Mouse (Mus musculus) brown adipose tissue, adult 24 weeks (tissue): ENCODE data around the gene Rab36. TPM values are rescaled to one million over a fixed set of nuclear protein-coding genes. Genes with fewer than 3 reads are reported as not detected.
"Not testable (repeated sequence)": the region's sequence is repeated elsewhere in the genome, so short reads cannot be mapped to it uniquely, and the experiment has no call there.

ENCODE experiments used
- H3K27ac ChIP-seq: fragments of 200-500 bp; replicated peaks from 2 replicates; pipeline ENCODE4 v1.5.1; 2012; ENCODE audit warnings: low read depth, mild to moderate bottlenecking, low read length
- H3K4me1 ChIP-seq: fragments of 200-500 bp; 2 replicates; pipeline ENCODE4 v1.6.1; 2012; ENCODE audit warnings: low read length, mixed read lengths; ENCODE audit not compliant: control insufficient read depth, insufficient read depth, insufficient read length
- H3K4me3 ChIP-seq: fragments of 200-500 bp; 2 replicates; pipeline ENCODE4 v1.5.1; 2012; ENCODE audit warnings: low read depth, mild to moderate bottlenecking, low read length, moderate library complexity; ENCODE audit not compliant: insufficient read depth
- polyA plus RNA-seq: library from polyadenylated mRNA; stranded (reverse); fragments of >200 nt; gene quantifications from 2 replicates; pipeline ENCODE4 v1.2.4, GENCODE M21; 2012; ENCODE audit not compliant: missing spikeins, insufficient read depth, insufficient read length

Gene Rab36
- polyA plus RNA-seq, 1 experiment = not detected

DNA sequence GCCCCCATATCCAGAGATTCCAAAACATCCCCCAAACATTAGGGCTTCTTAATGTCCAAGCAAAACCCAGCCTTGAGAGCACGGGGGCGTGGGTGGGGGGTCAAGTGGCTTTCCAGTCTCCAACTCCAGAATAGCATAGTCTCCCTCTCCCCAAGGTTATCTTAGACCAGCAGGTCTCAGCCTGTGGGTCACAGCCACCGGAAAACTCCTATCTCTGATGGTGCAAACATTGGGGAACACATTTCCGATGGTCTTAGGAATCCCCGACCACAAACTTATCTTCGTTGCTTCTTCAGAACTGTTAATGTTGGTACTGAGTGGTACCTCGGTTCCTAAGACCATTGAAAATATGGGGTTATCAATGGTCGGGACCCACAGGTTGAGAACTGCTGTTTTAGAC lies 8.1 kb upstream of the Rab36 start:
- H3K4me3 ChIP-seq = no peak overlapping the region
- no peak overlapping the region for H3K27ac ChIP-seq
- H3K4me1 ChIP-seq = peaks cover 6% of the 10 kb centered on the region

GRCm38 (mm10) chr10:75029677-75030076 lies 7.2 kb upstream of the Rab36 start:
- H3K27ac ChIP-seq = no peak overlapping the region
- H3K4me1 ChIP-seq = peaks cover 6% of the 10 kb centered on the region
- no peak overlapping the region for H3K4me3 ChIP-seq

DNA sequence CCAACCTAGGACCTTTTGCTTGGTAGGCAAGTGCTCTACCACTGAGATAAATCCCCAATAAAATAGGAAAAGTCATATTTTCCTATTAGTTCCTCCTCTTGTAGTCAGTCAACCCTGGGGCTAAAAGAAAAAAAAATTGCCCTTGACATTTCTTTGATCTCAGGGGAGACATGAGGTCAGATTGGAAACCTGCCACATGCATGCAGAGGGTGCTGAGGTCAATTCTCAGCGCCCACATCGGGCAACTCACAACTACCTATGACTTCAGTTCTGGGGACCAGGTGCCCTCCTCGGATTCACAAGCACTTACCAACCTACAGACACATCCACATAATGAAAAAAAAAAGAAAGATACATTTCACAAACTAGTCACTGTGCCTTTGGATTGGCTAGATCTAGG lies 6.6 kb upstream of the Rab36 start:
- Histone ChIP-seq H3K27ac (no peak overlapping the region), H3K4me1 (peaks cover 6% of the 10 kb centered on the region), H3K4me3 (no peak overlapping the region)

DNA sequence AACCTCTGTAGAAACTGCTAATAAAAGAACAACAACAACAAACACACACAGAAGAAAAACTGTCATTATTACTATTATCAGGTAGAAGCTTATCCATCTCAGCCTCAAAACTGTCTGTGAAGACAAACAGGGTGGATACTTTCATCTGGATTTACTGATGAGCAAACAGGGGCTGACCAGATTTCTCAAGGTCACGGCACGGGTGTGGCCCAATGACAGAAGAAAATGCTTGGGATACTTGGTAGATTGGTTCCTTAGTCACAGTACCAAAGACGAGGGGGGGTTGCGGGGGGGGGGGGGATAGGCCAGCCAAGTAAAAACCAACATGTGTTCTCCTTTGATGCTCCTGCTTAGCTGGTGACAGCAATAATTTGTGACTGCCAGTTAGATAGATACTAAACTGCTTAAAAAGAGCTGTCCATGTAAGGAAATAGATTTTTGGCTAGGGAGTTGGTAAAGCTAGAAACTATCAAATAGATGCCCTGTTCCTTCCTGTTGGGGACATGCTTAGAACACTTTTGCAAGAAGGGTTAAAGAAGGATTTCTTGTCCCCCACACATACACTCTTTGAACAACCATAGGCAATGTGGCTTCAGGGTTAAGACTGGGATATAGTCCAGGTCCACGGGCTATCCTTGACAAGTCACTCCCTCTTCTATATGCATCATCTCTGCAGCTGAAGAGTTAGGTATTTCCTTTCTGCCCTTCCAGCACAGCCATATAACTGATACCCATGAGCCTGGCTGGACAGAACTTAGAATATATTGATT lies 5.3 kb upstream of the Rab36 start:
- H3K4me3 ChIP-seq = no peak overlapping the region
- peaks cover 6% of the 10 kb centered on the region for H3K4me1 ChIP-seq
- no peak overlapping the region for H3K27ac ChIP-seq

- no peak within 1 kb of the TSS for H3K27ac ChIP-seq
- peaks cover 6% of the 10 kb centered on the region for H3K4me1 ChIP-seq
- no peak within 1 kb of the TSS for H3K4me3 ChIP-seq
Observed at GRCm38 (mm10) chr10:75032395-75032794, 4.5 kb upstream of the Rab36 start, which contains the start of gene Rsph14. Gene Rsph14, minus strand, starts transcription at chr10:75032586.

- H3K4me3 ChIP-seq, H3K4me1 ChIP-seq, H3K27ac ChIP-seq: not testable (repeated sequence)
Observed at GRCm38 (mm10) chr10:75042060-75042459, 5.2 kb downstream of the Rab36 start.

DNA sequence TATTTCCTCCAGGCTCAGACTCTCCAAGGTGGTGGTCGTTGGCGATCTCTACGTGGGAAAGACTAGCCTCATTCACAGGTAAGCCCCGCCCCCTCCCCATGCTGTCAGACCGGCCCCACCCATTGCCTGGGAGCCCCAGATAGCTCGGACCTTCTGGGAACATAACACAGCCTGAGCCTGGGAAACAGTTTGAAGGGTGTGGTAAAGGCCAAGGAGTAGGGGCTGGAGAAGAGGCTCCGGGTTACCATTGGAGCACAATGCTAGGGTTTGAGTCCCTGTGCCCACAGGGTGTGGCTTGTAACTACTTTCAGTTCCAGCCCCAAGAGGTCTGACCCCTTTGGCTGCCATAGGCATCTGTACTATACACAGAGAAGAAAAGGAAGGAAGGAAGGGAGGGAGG lies 7.6 kb downstream of the Rab36 start:
- Histone ChIP-seq H3K27ac (no peak overlapping the region), H3K4me1 (no peaks in the 10 kb centered on the region), H3K4me3 (no peak overlapping the region)

- H3K4me3 ChIP-seq = no peak overlapping the region
- no peaks in the 10 kb centered on the region for H3K4me1 ChIP-seq
- no peak overlapping the region for H3K27ac ChIP-seq
Observed at GRCm38 (mm10) chr10:75045831-75046230, 9.0 kb downstream of the Rab36 start.

- H3K4me3 ChIP-seq = no peak overlapping the region
Observed at GRCm38 (mm10) chr10:75048711-75049110, 11.9 kb downstream of the Rab36 start.

GRCm38 (mm10) chr10:75051364-75052074 lies 14.7 kb downstream of the Rab36 start:
- H3K4me1 ChIP-seq = no peaks in the 10 kb centered on the region
- no peak overlapping the region for H3K4me3 ChIP-seq

More at GRCm38 (mm10) chr10:75048711-75049110, 11.9 kb downstream of the Rab36 start:
- H3K27ac ChIP-seq = no peak overlapping the region
- no peaks in the 10 kb centered on the region for H3K4me1 ChIP-seq

GRCm38 (mm10) chr10:75052902-75053301 lies 16.0 kb downstream of the Rab36 start:
- H3K27ac ChIP-seq = no peak overlapping the region
- H3K4me3 ChIP-seq = no peak overlapping the region
- no peaks in the 10 kb centered on the region for H3K4me1 ChIP-seq

More at GRCm38 (mm10) chr10:75051364-75052074, 14.7 kb downstream of the Rab36 start:
- H3K27ac ChIP-seq = no peak overlapping the region

DNA sequence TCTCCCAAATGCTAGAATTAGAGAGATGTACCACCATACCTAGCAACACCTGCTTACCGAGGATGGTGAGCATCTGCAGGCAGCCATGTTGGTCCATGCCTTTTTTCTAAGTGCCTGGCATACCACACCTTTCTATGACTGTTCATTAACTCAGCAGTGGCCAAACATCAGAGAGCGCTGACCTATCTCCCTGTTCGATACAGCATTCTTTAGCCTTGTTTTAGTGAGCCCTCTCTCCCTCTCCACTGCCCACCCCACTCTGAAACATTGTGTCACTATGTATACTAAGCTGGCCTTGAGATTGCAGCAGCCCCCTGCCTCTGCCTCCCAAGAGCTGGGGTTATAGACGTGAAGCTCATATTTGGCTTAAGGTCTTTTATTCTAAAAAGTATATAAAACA lies 16.8 kb downstream of the Rab36 start:
- no peak overlapping the region for H3K4me3 ChIP-seq
- H3K27ac ChIP-seq = no peak overlapping the region
- H3K4me1 ChIP-seq = no peaks in the 10 kb centered on the region

DNA sequence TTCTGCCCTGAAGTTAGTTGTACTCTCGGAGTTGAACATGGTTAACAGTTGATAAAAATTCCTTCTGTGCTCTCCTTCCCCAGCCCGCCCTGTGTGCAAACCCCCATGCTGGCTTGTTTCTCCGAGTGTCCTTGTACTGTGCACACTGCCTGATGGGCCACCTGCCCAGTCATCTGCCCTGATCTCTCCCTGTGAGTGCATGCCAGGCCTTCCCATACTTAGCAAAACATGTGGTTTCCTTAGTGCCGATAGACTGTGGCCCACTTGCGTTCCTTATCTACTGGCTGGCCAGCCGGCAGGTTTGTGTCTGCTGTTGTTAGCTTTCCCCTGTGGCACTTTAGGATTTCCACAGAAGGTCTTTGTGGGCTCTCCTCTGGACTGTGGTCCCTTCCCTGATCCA lies 17.3 kb downstream of the Rab36 start:
- no peaks in the 10 kb centered on the region for H3K4me1 ChIP-seq
- no peak overlapping the region for H3K27ac ChIP-seq

DNA sequence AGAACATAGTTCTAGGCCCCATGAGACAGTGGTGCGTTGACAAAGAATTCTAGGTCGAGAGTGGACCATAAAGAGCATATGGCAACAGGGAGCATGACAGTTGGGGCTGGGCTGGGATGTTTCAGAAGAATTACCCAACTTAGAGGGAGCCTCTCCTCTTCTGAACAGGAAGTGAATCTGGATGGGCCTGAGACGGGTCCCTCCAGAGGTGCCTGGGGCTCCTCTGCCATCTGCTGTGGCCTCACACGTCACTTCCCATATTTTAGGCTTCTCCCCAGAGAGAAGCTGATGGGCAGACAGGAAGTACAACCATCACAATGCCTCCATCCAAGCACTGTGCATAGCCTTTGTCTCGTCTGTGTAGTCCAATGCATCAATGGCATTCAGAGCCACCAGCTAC lies 18.8 kb downstream of the Rab36 start:
- Histone ChIP-seq H3K4me3 (no peak overlapping the region), H3K4me1 (no peaks in the 10 kb centered on the region), H3K27ac (no peak overlapping the region)

More for the DNA sequence above, 17.3 kb downstream of the Rab36 start:
- no peak overlapping the region for H3K4me3 ChIP-seq

DNA sequence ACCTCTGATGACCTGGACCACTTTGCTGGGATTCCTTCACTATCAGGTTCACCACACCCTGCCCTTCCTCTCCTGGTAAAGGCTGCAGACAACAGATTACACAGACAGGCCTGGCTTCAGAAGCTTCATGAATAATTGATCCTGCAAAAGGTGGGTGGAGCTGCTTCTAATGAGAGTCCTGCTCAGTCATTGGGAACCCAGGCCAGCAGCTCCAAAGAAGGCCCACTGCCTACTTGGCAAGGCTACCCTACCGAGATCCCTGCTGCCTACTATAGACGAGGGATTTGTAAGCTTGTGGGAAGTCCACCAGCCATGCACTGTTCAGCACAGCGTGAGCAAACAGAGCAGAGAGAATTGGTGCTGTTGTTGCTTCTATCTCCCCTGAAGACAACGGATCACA lies 19.4 kb downstream of the Rab36 start:
- Histone ChIP-seq H3K27ac (no peak overlapping the region), H3K4me3 (no peak overlapping the region), H3K4me1 (no peaks in the 10 kb centered on the region)

DNA sequence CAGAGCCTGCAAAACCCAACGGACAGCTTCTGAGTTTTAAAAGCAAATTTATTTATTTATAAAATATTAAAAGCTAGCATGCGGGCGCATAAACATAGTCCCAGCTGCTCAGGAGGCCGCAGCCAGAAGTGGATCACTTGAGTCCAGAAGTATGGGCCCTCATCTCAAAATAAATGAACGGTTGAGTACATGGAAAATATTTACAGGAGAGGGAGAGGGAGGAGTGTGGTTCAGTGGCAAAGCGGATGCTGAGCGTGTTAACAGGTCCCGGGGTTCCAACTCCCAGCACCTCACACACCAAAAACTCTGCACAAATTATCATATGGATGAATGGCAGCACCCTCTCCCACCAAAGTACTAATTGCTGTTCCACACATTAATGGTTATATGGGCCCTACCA lies 21.5 kb downstream of the Rab36 start:
- Histone ChIP-seq H3K27ac (no peak overlapping the region), H3K4me1 (peaks cover 10% of the 10 kb centered on the region), H3K4me3 (no peak overlapping the region)
